ENCODE assay signal across 14 mouse cellular contexts in the genomic region with DNA sequence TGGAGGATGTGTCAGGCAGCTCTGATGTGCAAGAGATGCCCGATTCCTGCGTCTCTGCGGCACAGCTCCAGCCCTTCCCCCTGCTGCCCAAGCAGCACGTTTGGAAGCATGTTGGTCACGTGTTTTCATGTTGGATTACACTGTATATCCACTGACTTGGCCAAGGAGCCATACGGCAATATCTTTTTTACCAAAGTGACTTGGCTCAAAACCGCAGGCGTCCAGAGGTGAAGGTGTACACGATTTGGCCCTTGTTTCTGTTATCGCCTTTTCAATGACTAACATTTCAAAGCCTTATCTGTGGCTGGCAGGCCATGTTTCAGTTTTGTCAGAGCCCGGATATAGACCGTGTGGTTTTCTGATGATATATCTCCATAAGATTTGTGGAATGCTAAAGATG.
DNase-seq lines count a peak whose midpoint lies in the region; ATAC-seq and TF ChIP-seq lines count a peak whose summit lies in the region.
"Had no signal": no experiment of that assay in that cellular context is flagged by ENCODE, and none has a peak within 500 bp of the region (broad histone marks: within the 10 kb centered on the region; RNA-seq: fewer than 3 reads in every experiment).

No protein-coding gene starts in this region.

- no peak overlapping the region for H3K4me3 ChIP-seq in lung, embryonic 15.5 days
- H3K4me3 ChIP-seq in lung, adult 2 months (replicated peaks; ENCODE audit: extremely low read depth, low read depth, low read length): no peak overlapping the region
- 0 out of 2 replicates have a peak overlapping the region, but pooled peaks have one; percentile 10 for H3K4me3 ChIP-seq in heart, embryonic 15.5 days
- H3K4me3 ChIP-seq: liver, embryonic 15.5 days; midbrain, embryonic 12.5 days; neural tube, embryonic 13.5 days had no signal

- TF ChIP-seq POLR2A in lung, adult 2 months (IDR thresholded peaks at IDR 0.05; ENCODE audit: borderline replicate concordance, extremely low read depth, low read depth, low read length): no peak

- no peak overlapping the region for H3K9ac ChIP-seq in lung, embryonic 15.5 days
- no peak overlapping the region for H3K9ac ChIP-seq in heart, embryonic 15.5 days
- H3K9ac ChIP-seq: liver, embryonic 15.5 days; midbrain, embryonic 12.5 days; neural tube, embryonic 13.5 days had no signal

- H3K36me3 ChIP-seq in lung, embryonic 15.5 days: no peaks in the 10 kb centered on the region
- no peaks in the 10 kb centered on the region for H3K36me3 ChIP-seq in heart, embryonic 15.5 days
- H3K36me3 ChIP-seq: liver, embryonic 15.5 days; midbrain, embryonic 12.5 days; neural tube, embryonic 13.5 days had no signal

- no peaks in the 10 kb centered on the region for H3K4me1 ChIP-seq in lung, embryonic 15.5 days
- no peaks in the 10 kb centered on the region for H3K4me1 ChIP-seq in lung, adult 2 months (ENCODE audit: control insufficient read depth, insufficient read depth, low read length)
- peaks cover 6% of the 10 kb centered on the region for H3K4me1 ChIP-seq in heart, embryonic 15.5 days (replicated peaks)
- H3K4me1 ChIP-seq: liver, embryonic 15.5 days; neural tube, embryonic 13.5 days had no signal

- DNase-seq in embryo, embryonic 11 days: peak; percentile 42
- DNase-seq in embryo, embryonic 9.5 days (ENCODE audit: extremely low spot score): no peak
- no peak for DNase-seq in lung, adult 2 months
- DNase-seq in mesoderm, embryonic 11.5 days (ENCODE audit: low read depth, low spot score): peak; percentile 36
- DNase-seq in left cerebral cortex, postnatal 10 days (ENCODE audit: extremely low spot score in 1 of 2, low spot score in 2 of 2): no peak
- DNase-seq: gastrocnemius, postnatal 36 days; thymus, postnatal 25 days had no signal

- intact Hi-C loops in left cerebral cortex, postnatal 10 days (cut with DNase I): no loop called here

- H3K9me3 ChIP-seq in lung, embryonic 15.5 days: no peaks in the 10 kb centered on the region
- no peaks in the 10 kb centered on the region for H3K9me3 ChIP-seq in heart, embryonic 15.5 days (replicated peaks)
- H3K9me3 ChIP-seq: liver, embryonic 15.5 days; midbrain, embryonic 12.5 days; neural tube, embryonic 13.5 days had no signal

- no peak overlapping the region for H3K27ac ChIP-seq in lung, embryonic 15.5 days
- peak overlapping the region; percentile 62; the same call in 1 of the 2 replicates for H3K27ac ChIP-seq in heart, embryonic 15.5 days
- H3K27ac ChIP-seq: liver, embryonic 15.5 days; midbrain, embryonic 12.5 days; neural tube, embryonic 13.5 days had no signal

- H3K4me2 ChIP-seq in lung, embryonic 15.5 days: peak overlapping the region; percentile 22
- peak overlapping the region; percentile 53 for H3K4me2 ChIP-seq in heart, embryonic 15.5 days
- H3K4me2 ChIP-seq: liver, embryonic 15.5 days; midbrain, embryonic 12.5 days; neural tube, embryonic 13.5 days had no signal

- WGBS in lung, embryonic 15.5 days: 37% methylated on average over 12 of the region's 12 CpGs
- WGBS in lung, adult 2 months: 35% methylated on average over 12 of the region's 12 CpGs
- 21% methylated on average over 12 of the region's 12 CpGs for WGBS in heart, embryonic 15.5 days

- no peaks in the 10 kb centered on the region for H3K27me3 ChIP-seq in lung, embryonic 15.5 days
- H3K27me3 ChIP-seq in heart, embryonic 15.5 days: no peaks in the 10 kb centered on the region
- H3K27me3 ChIP-seq: liver, embryonic 15.5 days; midbrain, embryonic 12.5 days; neural tube, embryonic 13.5 days had no signal

- no peak for ATAC-seq in lung, embryonic 15.5 days (ENCODE audit: borderline replicate concordance, extremely low read depth, low FRiP score, low TSS enrichment)
- ATAC-seq in heart, embryonic 15.5 days (replicated peaks; ENCODE audit: insufficient number of reproducible peaks, insufficient read depth, low FRiP score, low read depth): peak; percentile 86
- no peak for ATAC-seq in CD4-positive, CD25-positive, alpha-beta regulatory T cell, adult 4 months
- ATAC-seq: forebrain, embryonic 14.5 days had no signal

- TF ChIP-seq CTCF in lung, adult 2 months (IDR thresholded peaks at IDR 0.05; ENCODE audit: insufficient read depth, low read length): no peak

Comparison
In these comparisons a context has a peak if more than half of its experiments do, and no peak if none do; other contexts are left out.
1. DNase-seq: peak in embryo, embryonic 11 days (single experiment) and mesoderm, embryonic 11.5 days (single experiment); none in embryo, embryonic 9.5 days (single experiment), lung, adult 2 months (single experiment) and left cerebral cortex, postnatal 10 days (0 of 2).